Mouse (Mus musculus): Measurements from ENCODE around the gene Gpr160. TPM values are rescaled to one million over a fixed set of nuclear protein-coding genes. Genes with fewer than 3 reads are reported as not detected.
"Not testable (repeated sequence)": the region's sequence is repeated elsewhere in the genome, so short reads cannot be mapped to it uniquely, and the experiment has no call there.

The Gpr160 gene
- total and polyA plus RNA-seq, 2 experiments from 2014 or later = 1.4 to 1.9 TPM

DNA sequence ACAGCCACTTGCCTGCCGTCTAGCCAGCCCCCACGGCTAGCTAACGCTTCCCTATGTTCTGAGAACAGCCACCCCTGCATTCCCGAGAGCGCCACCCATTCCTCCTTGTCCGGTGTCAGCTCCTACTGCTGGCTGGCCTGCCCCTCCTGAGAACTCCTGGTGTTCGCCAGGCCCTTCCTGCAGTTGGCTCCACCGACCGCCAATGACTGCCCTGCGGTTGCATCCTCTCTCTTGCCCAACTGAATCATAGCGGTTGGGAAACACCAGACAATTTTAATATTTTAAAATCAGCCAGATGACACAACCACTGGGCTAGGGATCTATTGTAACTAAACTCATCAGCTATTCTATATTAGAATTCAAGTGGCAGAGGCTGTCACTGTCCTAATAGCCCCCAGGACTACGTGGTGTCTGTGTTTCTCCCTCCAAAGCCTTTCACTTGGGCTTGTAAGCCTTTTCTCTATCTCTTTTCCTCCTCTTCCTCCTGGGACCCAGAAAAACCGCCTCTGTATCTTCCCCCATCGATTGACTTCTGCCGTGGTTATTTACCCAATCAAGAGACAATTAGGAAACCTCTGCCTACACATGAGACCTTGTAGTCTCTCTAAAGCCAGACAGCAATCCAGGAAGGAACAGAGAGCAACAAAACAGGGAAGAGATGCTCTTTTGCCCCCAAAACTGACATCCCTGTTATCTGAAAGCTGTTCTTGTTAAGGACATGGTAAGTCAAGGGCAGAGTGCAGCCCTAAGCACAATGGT lies 23.7 kb upstream of the Gpr160 start:
- Histone ChIP-seq H3K36me3 (ENCODE audit: insufficient read depth, low read length) (no peaks in the 10 kb centered on the region), H3K4me2 (ENCODE audit: low read depth, low read length, poor library complexity, severe bottlenecking) (no peak overlapping the region), H3K4me3 (ENCODE audit: low read depth, low read length) (no peak overlapping the region), H3K27ac (ENCODE audit: low read depth, low read length) (no peak overlapping the region), H3K4me1 (ENCODE audit: insufficient read depth, low read length) (no peaks in the 10 kb centered on the region), H3K9me3 (ENCODE audit: low read length) (no peaks in the 10 kb centered on the region), H3K9ac (replicated peaks; ENCODE audit: low read length, poor library complexity, severe bottlenecking) (no peak overlapping the region), H3K27me3 (ENCODE audit: insufficient read depth, low read length) (no peaks in the 10 kb centered on the region)
- DNase-seq (ENCODE audit: low spot score) = no peak
- 81% methylated on average over 15 of the region's 15 CpGs for WGBS
- no peak for TF ChIP-seq CTCF (IDR thresholded peaks at IDR 0.05)
- no peak for ATAC-seq (ENCODE audit: low FRiP score)

DNA sequence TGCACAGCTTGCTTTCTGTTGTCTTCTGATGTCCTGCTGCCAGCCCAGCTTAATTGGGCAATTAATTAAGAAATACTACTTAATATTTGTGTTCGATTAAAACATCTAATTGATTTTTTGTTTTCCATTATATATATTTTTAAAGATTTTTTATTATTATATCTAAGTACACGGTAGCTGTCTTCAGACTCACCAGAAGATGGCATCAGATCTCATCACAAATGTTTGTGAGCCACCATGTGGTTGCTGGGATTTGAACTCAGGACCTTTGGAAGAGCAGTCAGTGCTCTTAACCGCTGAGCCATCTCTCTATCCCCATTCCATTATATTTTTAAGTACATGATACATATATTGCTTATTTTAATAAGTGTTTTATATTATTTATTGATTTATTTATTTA lies 22.5 kb upstream of the Gpr160 start:
- H3K4me1 ChIP-seq (ENCODE audit: insufficient read depth, low read length) = no peaks in the 10 kb centered on the region
- H3K4me3 ChIP-seq (ENCODE audit: low read depth, low read length) = no peak overlapping the region
- no peak for ATAC-seq (ENCODE audit: low FRiP score)
- 89% methylated on average over 3 of the region's 3 CpGs for WGBS
- H3K9ac ChIP-seq (replicated peaks; ENCODE audit: low read length, poor library complexity, severe bottlenecking) = no peak overlapping the region
- H3K4me2 ChIP-seq (ENCODE audit: low read depth, low read length, poor library complexity, severe bottlenecking) = no peak overlapping the region
- no peaks in the 10 kb centered on the region; the same call in 1 of the 2 replicates for H3K9me3 ChIP-seq (ENCODE audit: low read length)
- no peak for DNase-seq (ENCODE audit: low spot score)
- H3K36me3 ChIP-seq (ENCODE audit: insufficient read depth, low read length) = no peaks in the 10 kb centered on the region
- H3K27me3 ChIP-seq (ENCODE audit: insufficient read depth, low read length) = no peaks in the 10 kb centered on the region
- H3K27ac ChIP-seq (ENCODE audit: low read depth, low read length) = no peak overlapping the region
- 0 out of 2 replicates have a peak, but pooled peaks have one; percentile 7 for TF ChIP-seq CTCF (IDR thresholded peaks at IDR 0.05)

- Histone ChIP-seq H3K4me2 (ENCODE audit: low read depth, low read length, poor library complexity, severe bottlenecking) (no peak overlapping the region), H3K27me3 (ENCODE audit: insufficient read depth, low read length) (no peaks in the 10 kb centered on the region), H3K9ac (replicated peaks; ENCODE audit: low read length, poor library complexity, severe bottlenecking) (no peak overlapping the region), H3K36me3 (ENCODE audit: insufficient read depth, low read length) (no peaks in the 10 kb centered on the region), H3K9me3 (ENCODE audit: low read length) (no peaks in the 10 kb centered on the region), H3K27ac (ENCODE audit: low read depth, low read length) (no peak overlapping the region), H3K4me3 (ENCODE audit: low read depth, low read length) (no peak overlapping the region), H3K4me1 (ENCODE audit: insufficient read depth, low read length) (no peaks in the 10 kb centered on the region)
- TF ChIP-seq CTCF (IDR thresholded peaks at IDR 0.05) = no peak
- ATAC-seq (ENCODE audit: low FRiP score) = no peak
- no peak for DNase-seq (ENCODE audit: low spot score)
- 46% methylated on average over 2 of the region's 2 CpGs for WGBS
Observed at GRCm38 (mm10) chr3:30845755-30846154, 10.0 kb upstream of the Gpr160 start.

DNA sequence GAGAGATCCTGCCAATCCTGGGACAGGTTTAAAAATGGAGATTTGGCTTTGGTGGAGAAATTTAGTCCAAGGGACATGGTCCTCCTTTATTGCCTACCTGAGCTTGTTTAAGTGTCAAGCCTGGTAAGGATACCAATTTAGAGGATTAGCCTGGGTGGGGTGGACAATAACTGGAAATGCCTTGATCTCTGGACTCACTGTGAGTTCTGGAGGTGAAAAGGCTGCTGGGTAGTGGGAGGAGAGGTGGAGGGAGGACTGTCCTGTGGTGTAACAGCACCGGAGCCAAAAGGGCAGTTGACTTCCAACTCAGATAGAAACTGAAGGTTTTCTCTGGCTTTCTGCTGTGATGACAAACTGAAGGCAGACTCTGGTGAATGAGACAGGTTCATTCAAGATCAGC lies 8.3 kb upstream of the Gpr160 start:
- Histone ChIP-seq H3K4me2 (ENCODE audit: low read depth, low read length, poor library complexity, severe bottlenecking) (no peak overlapping the region), H3K27me3 (ENCODE audit: insufficient read depth, low read length) (no peaks in the 10 kb centered on the region), H3K9me3 (ENCODE audit: low read length) (no peaks in the 10 kb centered on the region), H3K9ac (replicated peaks; ENCODE audit: low read length, poor library complexity, severe bottlenecking) (no peak overlapping the region), H3K4me1 (ENCODE audit: insufficient read depth, low read length) (no peaks in the 10 kb centered on the region), H3K36me3 (ENCODE audit: insufficient read depth, low read length) (no peaks in the 10 kb centered on the region), H3K4me3 (ENCODE audit: low read depth, low read length) (no peak overlapping the region), H3K27ac (ENCODE audit: low read depth, low read length) (no peak overlapping the region)
- ATAC-seq (ENCODE audit: low FRiP score) (no peak), DNase-seq (ENCODE audit: low spot score) (no peak)
- TF ChIP-seq CTCF (IDR thresholded peaks at IDR 0.05) = no peak
- 64% methylated on average over 1 of the region's 1 CpGs for WGBS

- TF ChIP-seq CTCF (IDR thresholded peaks at IDR 0.05) = no peak
- H3K9me3 ChIP-seq (ENCODE audit: low read length) = no peaks in the 10 kb centered on the region
- no peaks in the 10 kb centered on the region for H3K4me1 ChIP-seq (ENCODE audit: insufficient read depth, low read length)
- 69% methylated on average over 6 of the region's 6 CpGs for WGBS
- H3K9ac ChIP-seq (replicated peaks; ENCODE audit: low read length, poor library complexity, severe bottlenecking) = no peak overlapping the region
- no peaks in the 10 kb centered on the region for H3K36me3 ChIP-seq (ENCODE audit: insufficient read depth, low read length)
- H3K27ac ChIP-seq (ENCODE audit: low read depth, low read length) = no peak overlapping the region
- no peak overlapping the region for H3K4me2 ChIP-seq (ENCODE audit: low read depth, low read length, poor library complexity, severe bottlenecking)
- H3K4me3 ChIP-seq (ENCODE audit: low read depth, low read length) = no peak overlapping the region
- DNase-seq (ENCODE audit: low spot score) = no peak
- no peaks in the 10 kb centered on the region for H3K27me3 ChIP-seq (ENCODE audit: insufficient read depth, low read length)
- no peak for ATAC-seq (ENCODE audit: low FRiP score)
Observed at GRCm38 (mm10) chr3:30851422-30851821, 4.3 kb upstream of the Gpr160 start.

GRCm38 (mm10) chr3:30853596-30853995 lies 2.2 kb upstream of the Gpr160 start:
- Histone ChIP-seq H3K36me3 (ENCODE audit: insufficient read depth, low read length) (no peaks in the 10 kb centered on the region), H3K4me3 (ENCODE audit: low read depth, low read length) (no peak overlapping the region), H3K4me2 (ENCODE audit: low read depth, low read length, poor library complexity, severe bottlenecking) (no peak overlapping the region), H3K27me3 (ENCODE audit: insufficient read depth, low read length) (no peaks in the 10 kb centered on the region), H3K27ac (ENCODE audit: low read depth, low read length) (no peak overlapping the region), H3K4me1 (ENCODE audit: insufficient read depth, low read length) (no peaks in the 10 kb centered on the region), H3K9me3 (ENCODE audit: low read length) (no peaks in the 10 kb centered on the region), H3K9ac (replicated peaks; ENCODE audit: low read length, poor library complexity, severe bottlenecking) (no peak overlapping the region)
- DNase-seq (ENCODE audit: low spot score) (no peak), ATAC-seq (ENCODE audit: low FRiP score) (no peak)
- WGBS = 90% methylated on average over 5 of the region's 5 CpGs
- TF ChIP-seq CTCF (IDR thresholded peaks at IDR 0.05) = no peak

DNA sequence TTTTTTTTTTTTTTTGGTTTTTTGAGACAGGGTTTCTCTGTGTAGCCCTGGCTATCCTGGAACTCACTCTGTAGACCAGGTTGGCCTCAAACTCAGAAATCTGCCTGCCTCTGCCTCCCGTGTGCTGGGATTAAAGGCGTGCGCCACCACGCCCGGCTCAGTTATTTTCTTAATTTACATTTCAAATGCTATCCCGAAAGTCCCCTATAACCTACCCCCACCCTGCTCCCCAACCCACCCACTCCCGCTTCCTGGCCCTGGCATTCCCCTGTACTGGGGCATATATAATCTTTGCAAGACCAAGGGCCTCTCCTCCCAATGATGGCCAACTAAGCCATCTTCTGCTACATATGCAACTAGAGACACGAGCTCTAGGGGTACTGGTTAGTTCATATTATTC lies 3.8 kb downstream of the Gpr160 start:
- not testable (repeated sequence) for H3K4me2 ChIP-seq (ENCODE audit: low read depth, low read length, poor library complexity, severe bottlenecking); DNase-seq (ENCODE audit: low spot score); H3K9ac ChIP-seq (replicated peaks; ENCODE audit: low read length, poor library complexity, severe bottlenecking); ATAC-seq (ENCODE audit: low FRiP score); H3K27me3 ChIP-seq (ENCODE audit: insufficient read depth, low read length); H3K4me3 ChIP-seq (ENCODE audit: low read depth, low read length); H3K9me3 ChIP-seq (ENCODE audit: low read length); H3K36me3 ChIP-seq (ENCODE audit: insufficient read depth, low read length); H3K4me1 ChIP-seq (ENCODE audit: insufficient read depth, low read length); H3K27ac ChIP-seq (ENCODE audit: low read depth, low read length)
- WGBS = 90% methylated on average over 8 of the region's 8 CpGs

Measured in midbrain, postnatal 0 days (tissue).